Mouse (Mus musculus): ENCODE results near the gene Cmip. TPM values are rescaled to one million over a fixed set of nuclear protein-coding genes. Genes with fewer than 3 reads are reported as not detected.

The Cmip gene
- polyA plus RNA-seq, 1 experiment, result 53.1 TPM

GRCm38 (mm10) chr8:117362438-117362726 lies 105.5 kb downstream of the Cmip start:
- TF ChIP-seq CTCF (IDR thresholded peaks at IDR 0.05; ENCODE audit: insufficient read depth, low read length) (no peak), POLR2A (IDR thresholded peaks at IDR 0.05; ENCODE audit: borderline replicate concordance, extremely low read depth, low read depth, low read length) (no peak)
- H3K4me1 ChIP-seq (ENCODE audit: control insufficient read depth, insufficient read depth, low read length), result peaks cover 21% of the 10 kb centered on the region; the same call in 1 of the 2 replicates
- H3K4me3 ChIP-seq (replicated peaks; ENCODE audit: extremely low read depth, low read depth, low read length), result no peak overlapping the region
- no peak for DNase-seq
- 24% methylated on average over 2 of the region's 2 CpGs for WGBS

GRCm38 (mm10) chr8:117363291-117363690 lies 106.4 kb downstream of the Cmip start:
- no peak for DNase-seq
- Histone ChIP-seq H3K4me3 (replicated peaks; ENCODE audit: extremely low read depth, low read depth, low read length) (no peak overlapping the region), H3K4me1 (ENCODE audit: control insufficient read depth, insufficient read depth, low read length) (peaks cover 28% of the 10 kb centered on the region; the same call in 1 of the 2 replicates)
- WGBS, result 37% methylated on average over 10 of the region's 10 CpGs
- TF ChIP-seq CTCF (IDR thresholded peaks at IDR 0.05; ENCODE audit: insufficient read depth, low read length) (no peak), POLR2A (IDR thresholded peaks at IDR 0.05; ENCODE audit: borderline replicate concordance, extremely low read depth, low read depth, low read length) (no peak)

GRCm38 (mm10) chr8:117364374-117365160 lies 107.7 kb downstream of the Cmip start:
- Histone ChIP-seq H3K4me3 (replicated peaks; ENCODE audit: extremely low read depth, low read depth, low read length) (no peak overlapping the region), H3K4me1 (ENCODE audit: control insufficient read depth, insufficient read depth, low read length) (peaks cover 41% of the 10 kb centered on the region)
- TF ChIP-seq CTCF (IDR thresholded peaks at IDR 0.05; ENCODE audit: insufficient read depth, low read length) (no peak), POLR2A (IDR thresholded peaks at IDR 0.05; ENCODE audit: borderline replicate concordance, extremely low read depth, low read depth, low read length) (no peak)
- DNase-seq, result no peak
- WGBS, result 62% methylated on average over 19 of the region's 19 CpGs

GRCm38 (mm10) chr8:117366475-117366874 lies 109.6 kb downstream of the Cmip start:
- DNase-seq, result no peak
- Histone ChIP-seq H3K4me1 (ENCODE audit: control insufficient read depth, insufficient read depth, low read length) (peaks cover 53% of the 10 kb centered on the region), H3K4me3 (replicated peaks; ENCODE audit: extremely low read depth, low read depth, low read length) (no peak overlapping the region)
- 48% methylated on average over 7 of the region's 7 CpGs for WGBS
- TF ChIP-seq POLR2A (IDR thresholded peaks at IDR 0.05; ENCODE audit: borderline replicate concordance, extremely low read depth, low read depth, low read length), result no peak
- peak; percentile 67 for TF ChIP-seq CTCF (IDR thresholded peaks at IDR 0.05; ENCODE audit: insufficient read depth, low read length)

- no peak for TF ChIP-seq POLR2A (IDR thresholded peaks at IDR 0.05; ENCODE audit: borderline replicate concordance, extremely low read depth, low read depth, low read length)
- no peak for TF ChIP-seq CTCF (IDR thresholded peaks at IDR 0.05; ENCODE audit: insufficient read depth, low read length)
- 28% methylated on average over 8 of the region's 8 CpGs for whole genome bisulfite sequencing
- no peak overlapping the region for H3K4me3 ChIP-seq (replicated peaks; ENCODE audit: extremely low read depth, low read depth, low read length)
- peak; percentile 54 for DNase-seq
- H3K4me1 ChIP-seq (ENCODE audit: control insufficient read depth, insufficient read depth, low read length), result peaks cover 52% of the 10 kb centered on the region
These were observed 110.6 kb downstream of the Cmip start for GRCm38 (mm10) chr8:117367441-117367840.

- H3K4me1 ChIP-seq (ENCODE audit: control insufficient read depth, insufficient read depth, low read length), result peaks cover 46% of the 10 kb centered on the region
- no peak overlapping the region for H3K4me3 ChIP-seq (replicated peaks; ENCODE audit: extremely low read depth, low read depth, low read length)
- TF ChIP-seq CTCF (IDR thresholded peaks at IDR 0.05; ENCODE audit: insufficient read depth, low read length), result no peak
- TF ChIP-seq POLR2A (IDR thresholded peaks at IDR 0.05; ENCODE audit: borderline replicate concordance, extremely low read depth, low read depth, low read length), result no peak
- DNase-seq, result peak; percentile 69
- 17% methylated on average over 8 of the region's 8 CpGs for WGBS
These were observed 111.9 kb downstream of the Cmip start for GRCm38 (mm10) chr8:117368781-117369180.

GRCm38 (mm10) chr8:117370009-117370408 lies 113.1 kb downstream of the Cmip start:
- 59% methylated on average over 8 of the region's 8 CpGs for WGBS
- TF ChIP-seq CTCF (IDR thresholded peaks at IDR 0.05; ENCODE audit: insufficient read depth, low read length) (no peak), POLR2A (IDR thresholded peaks at IDR 0.05; ENCODE audit: borderline replicate concordance, extremely low read depth, low read depth, low read length) (no peak)
- H3K4me3 ChIP-seq (replicated peaks; ENCODE audit: extremely low read depth, low read depth, low read length), result no peak overlapping the region
- peaks cover 43% of the 10 kb centered on the region for H3K4me1 ChIP-seq (ENCODE audit: control insufficient read depth, insufficient read depth, low read length)
- no peak for DNase-seq

GRCm38 (mm10) chr8:117371189-117371588 lies 114.3 kb downstream of the Cmip start:
- Histone ChIP-seq H3K4me1 (ENCODE audit: control insufficient read depth, insufficient read depth, low read length) (peaks cover 43% of the 10 kb centered on the region), H3K4me3 (replicated peaks; ENCODE audit: extremely low read depth, low read depth, low read length) (no peak overlapping the region)
- no peak for DNase-seq
- no peak for TF ChIP-seq CTCF (IDR thresholded peaks at IDR 0.05; ENCODE audit: insufficient read depth, low read length)
- no peak for TF ChIP-seq POLR2A (IDR thresholded peaks at IDR 0.05; ENCODE audit: borderline replicate concordance, extremely low read depth, low read depth, low read length)
- 46% methylated on average over 7 of the region's 7 CpGs for WGBS

- Histone ChIP-seq H3K4me1 (ENCODE audit: control insufficient read depth, insufficient read depth, low read length) (peaks cover 37% of the 10 kb centered on the region), H3K4me3 (replicated peaks; ENCODE audit: extremely low read depth, low read depth, low read length) (no peak overlapping the region)
- DNase-seq, result no peak
- TF ChIP-seq CTCF (IDR thresholded peaks at IDR 0.05; ENCODE audit: insufficient read depth, low read length) (no peak), POLR2A (IDR thresholded peaks at IDR 0.05; ENCODE audit: borderline replicate concordance, extremely low read depth, low read depth, low read length) (no peak)
- WGBS, result 80% methylated on average over 12 of the region's 12 CpGs
These were observed 115.2 kb downstream of the Cmip start for GRCm38 (mm10) chr8:117372070-117372469.

- Histone ChIP-seq H3K4me3 (replicated peaks; ENCODE audit: extremely low read depth, low read depth, low read length) (no peak overlapping the region), H3K4me1 (ENCODE audit: control insufficient read depth, insufficient read depth, low read length) (peaks cover 30% of the 10 kb centered on the region)
- WGBS, result 45% methylated on average over 11 of the region's 11 CpGs
- TF ChIP-seq CTCF (IDR thresholded peaks at IDR 0.05; ENCODE audit: insufficient read depth, low read length) (no peak), POLR2A (IDR thresholded peaks at IDR 0.05; ENCODE audit: borderline replicate concordance, extremely low read depth, low read depth, low read length) (no peak)
- DNase-seq, result no peak
These were observed 116.2 kb downstream of the Cmip start for GRCm38 (mm10) chr8:117373001-117373428.
